Mouse (Mus musculus) spleen, adult 2 months (tissue): Measurements from ENCODE around the gene Shc3.

Source experiments
- CTCF ChIP-seq: fragments of 200-500 bp; IDR thresholded peaks from 2 replicates; pipeline ENCODE4 v1.5.1; 2011; ENCODE audit warnings: mild to moderate bottlenecking, inconsistent platforms; ENCODE audit not compliant: insufficient read depth, insufficient read length, insufficient replicate concordance; ENCODE audit errors: extremely low read depth
- POLR2A ChIP-seq: fragments of 200-500 bp; IDR thresholded peaks from 2 replicates; pipeline ENCODE4 v1.6.1; 2011; ENCODE audit warnings: low read depth, low read length, inconsistent platforms

DNA sequence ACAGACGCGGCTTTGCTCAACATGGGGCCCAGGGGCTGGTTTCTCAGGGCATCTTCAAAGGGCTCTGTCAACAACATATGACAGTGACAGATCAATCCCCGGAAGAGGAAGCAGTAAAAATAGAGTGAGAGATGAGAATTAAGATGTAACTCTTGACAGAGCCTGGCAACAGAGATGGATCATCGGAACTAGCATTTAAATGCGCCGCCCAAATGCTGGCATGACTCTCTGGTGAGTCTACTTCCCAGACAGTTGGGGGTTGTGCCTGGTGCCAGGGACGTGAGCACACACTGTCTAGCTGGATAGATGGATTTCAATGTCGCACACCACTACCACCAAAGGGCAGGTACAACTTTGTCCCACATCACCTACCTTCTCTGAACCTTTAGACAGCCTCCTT, 126.3 kb downstream of the Shc3 start:
- TF ChIP-seq CTCF = no peak
- TF ChIP-seq POLR2A = no peak
